Mouse (Mus musculus) liver, postnatal 0 days (tissue): ENCODE data around the gene Mark2.

Source experiments
- CTCF ChIP-seq: sonication (generic); IDR thresholded peaks from 2 replicates; pipeline ENCODE4 v1.5.1; 2016; ENCODE audit warnings: antibody characterized with exemption, low read depth
- EP300 ChIP-seq: IDR thresholded peaks from 2 replicates; pipeline ENCODE4 v1.6.1; 2016; ENCODE audit warnings: antibody characterized with exemption, low read depth, mild to moderate bottlenecking

DNA sequence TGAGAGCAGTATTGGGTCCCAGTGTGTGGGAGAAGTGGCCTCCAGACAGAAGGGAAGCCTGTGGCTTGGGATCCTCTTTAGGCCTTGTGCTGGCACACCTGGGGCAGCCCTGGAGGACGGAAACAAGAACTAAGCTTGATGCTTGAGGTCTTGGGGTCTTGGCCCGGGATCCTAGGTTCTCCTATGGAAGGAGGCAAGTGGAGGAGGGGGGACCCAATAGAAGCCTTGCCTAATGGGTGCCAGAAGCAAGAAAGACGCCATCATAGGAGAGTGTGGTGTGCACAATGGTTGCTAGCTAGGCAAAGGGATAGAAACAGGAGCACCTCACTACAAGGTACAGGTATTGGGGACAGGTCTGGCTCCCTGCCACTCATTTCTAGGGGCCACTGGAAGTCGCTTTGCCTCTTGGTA lies 75.2 kb downstream of the Mark2 start:
- TF ChIP-seq CTCF (no peak), EP300 (no peak)
